Mouse (Mus musculus): ENCODE results near the gene Ints6l.

The Ints6l gene

DNA sequence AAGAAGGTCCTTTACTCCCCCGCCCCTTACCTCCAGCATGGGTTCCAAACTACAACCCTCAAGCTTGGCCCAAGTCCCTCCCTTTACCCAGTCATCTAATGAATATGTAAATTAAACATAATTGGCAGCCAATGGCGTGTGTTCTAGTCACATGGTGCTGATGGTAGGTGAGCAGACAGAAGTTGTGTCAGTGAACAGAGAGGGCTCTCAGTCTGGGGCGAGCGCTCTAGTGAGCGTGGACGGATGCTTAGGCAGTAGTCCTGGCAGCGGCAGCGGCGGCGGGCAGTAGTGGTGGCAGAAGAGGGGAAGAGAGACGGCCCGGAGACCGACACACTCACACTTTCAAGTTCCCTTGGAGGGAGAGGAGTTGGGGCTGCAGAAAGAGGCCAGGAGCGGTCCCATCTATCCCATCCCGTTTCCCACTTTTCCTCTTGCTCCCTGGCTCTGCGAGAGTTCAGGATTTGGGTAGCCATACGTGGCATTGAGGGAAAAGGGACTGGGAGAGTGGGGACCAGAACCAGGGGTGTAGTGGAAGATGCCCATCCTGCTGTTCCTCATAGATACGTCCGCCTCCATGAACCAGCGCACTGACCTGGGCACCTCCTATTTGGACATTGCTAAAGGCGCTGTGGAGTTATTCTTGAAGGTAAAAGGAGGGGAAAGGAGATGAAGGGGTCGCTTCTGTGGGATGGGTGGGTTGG lies at the start of gene Ints6l:
Ints6l (plus strand) TSS at position 187 of the 701 bp plus-strand sequence.
- in situ Hi-C loops (cut with MboI; ENCODE audit: unreplicated experiment in 2 of 2), result no loop called here

DNA sequence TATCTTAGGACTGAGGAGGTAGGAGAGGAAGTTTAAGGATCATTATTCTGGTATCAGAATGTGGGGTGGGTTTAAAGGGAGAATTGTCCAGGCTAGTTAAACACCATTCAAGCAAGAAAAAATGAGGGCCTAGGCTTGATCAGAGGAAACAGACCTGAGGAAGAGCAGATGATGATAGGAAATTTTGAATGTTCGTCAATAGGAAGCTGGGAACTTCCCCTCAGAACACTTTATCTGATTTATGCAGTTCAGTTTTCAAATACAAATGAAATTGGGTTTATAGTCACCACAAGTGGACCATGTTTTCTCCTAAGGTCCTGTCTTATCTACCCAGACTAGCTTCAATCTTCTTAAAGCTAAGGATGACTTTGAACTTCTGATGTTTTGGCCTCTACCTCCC lies 49.2 kb upstream of the Ints6l start:
- in situ Hi-C loops (cut with MboI; ENCODE audit: unreplicated experiment in 2 of 2), result loop anchor here in 1 of 2 experiments (25.0 kb wide), 1 partner anchor 382 kb away; no protein-coding TSS in a partner anchor

DNA sequence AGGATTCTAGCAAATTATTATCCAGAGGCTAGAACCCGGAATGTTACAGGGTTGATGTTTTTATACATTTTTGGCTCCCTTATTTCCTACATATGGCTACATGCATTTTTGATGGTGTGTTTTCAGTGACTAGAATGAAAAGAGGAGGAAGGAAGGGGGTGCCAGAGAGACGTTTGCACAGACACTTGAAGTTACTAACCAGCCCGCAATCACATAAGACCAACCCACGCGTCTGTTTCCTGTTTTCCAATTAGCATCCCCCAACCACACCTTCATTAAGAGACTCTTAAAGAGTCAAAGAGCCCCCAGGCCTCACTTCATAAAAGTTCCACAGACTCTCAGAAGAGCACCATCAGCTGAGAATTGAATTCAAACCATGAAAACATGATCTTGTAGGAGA lies 48.5 kb upstream of the Ints6l start:
- in situ Hi-C loops (cut with MboI; ENCODE audit: unreplicated experiment in 2 of 2), result loop anchor here in 1 of 2 experiments (25.0 kb wide), 1 partner anchor 381 kb away; no protein-coding TSS in a partner anchor

DNA sequence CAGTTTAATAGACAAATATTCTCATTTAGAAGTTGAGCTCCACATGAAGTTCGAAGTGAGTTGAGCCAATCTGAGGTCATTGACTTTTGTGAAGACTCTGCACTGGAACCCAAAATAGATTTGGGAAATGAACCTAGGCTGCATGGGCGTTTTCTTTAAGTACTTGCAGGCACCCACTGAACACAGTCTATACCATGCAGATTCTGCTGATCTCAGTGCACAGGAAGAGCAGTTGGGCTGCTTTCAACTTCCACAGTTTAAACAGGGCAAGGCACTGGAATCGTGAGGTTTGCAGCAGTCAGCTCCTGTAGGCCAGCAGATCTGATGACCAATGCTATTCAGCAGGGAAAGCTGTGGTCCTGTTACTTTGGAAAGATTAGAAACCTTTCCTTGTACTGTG lies 38.4 kb upstream of the Ints6l start:
- in situ Hi-C loops (cut with MboI; ENCODE audit: unreplicated experiment in 2 of 2), result loop anchor here in 1 of 2 experiments (25.0 kb wide), 1 partner anchor 371 kb away; no protein-coding TSS in a partner anchor

DNA sequence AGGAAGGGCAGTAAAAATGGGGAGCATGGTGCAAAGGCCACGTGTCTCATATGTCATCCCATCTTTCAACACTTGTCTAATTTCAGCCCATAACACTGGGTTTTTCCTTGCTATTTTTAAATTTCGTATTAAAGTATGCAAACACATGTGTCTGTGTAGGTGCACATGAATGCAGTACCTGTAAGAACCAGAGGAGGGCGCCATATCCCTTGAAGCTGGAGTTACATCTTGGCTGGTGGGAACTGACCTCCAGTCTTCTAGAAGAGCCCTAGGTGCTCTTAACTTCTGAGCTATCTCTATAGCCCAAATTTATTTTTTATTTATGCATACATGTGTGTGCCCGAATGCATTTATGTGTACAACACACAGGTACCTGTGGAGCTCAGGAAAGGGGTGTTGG lies 37.1 kb upstream of the Ints6l start:
- in situ Hi-C loops (cut with MboI; ENCODE audit: unreplicated experiment in 2 of 2), result loop anchor here in 1 of 2 experiments (25.0 kb wide), 1 partner anchor 370 kb away; no protein-coding TSS in a partner anchor

DNA sequence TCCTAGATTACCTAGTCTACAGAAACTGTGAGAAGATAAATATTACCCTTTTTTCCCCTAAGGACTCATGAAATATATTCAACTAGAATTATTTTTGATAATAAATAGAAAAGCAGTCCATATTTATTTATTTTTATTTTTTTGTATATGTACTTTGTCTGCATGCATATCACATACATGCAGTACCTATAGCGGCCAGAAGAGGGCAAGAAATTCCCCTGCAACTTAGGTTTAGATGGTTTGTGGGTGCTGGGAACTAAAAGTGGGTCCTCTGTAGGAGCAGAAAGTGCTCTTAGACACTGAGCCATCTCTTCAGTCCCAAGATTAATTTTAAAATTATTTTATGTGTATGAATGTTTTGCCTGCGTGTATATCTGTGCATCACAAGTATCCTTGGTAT lies 24.1 kb upstream of the Ints6l start:
- in situ Hi-C loops (cut with MboI; ENCODE audit: unreplicated experiment in 2 of 2), result loop anchor here in 1 of 2 experiments (5.0 kb wide), 1 partner anchor 57 kb away; no protein-coding TSS in a partner anchor

DNA sequence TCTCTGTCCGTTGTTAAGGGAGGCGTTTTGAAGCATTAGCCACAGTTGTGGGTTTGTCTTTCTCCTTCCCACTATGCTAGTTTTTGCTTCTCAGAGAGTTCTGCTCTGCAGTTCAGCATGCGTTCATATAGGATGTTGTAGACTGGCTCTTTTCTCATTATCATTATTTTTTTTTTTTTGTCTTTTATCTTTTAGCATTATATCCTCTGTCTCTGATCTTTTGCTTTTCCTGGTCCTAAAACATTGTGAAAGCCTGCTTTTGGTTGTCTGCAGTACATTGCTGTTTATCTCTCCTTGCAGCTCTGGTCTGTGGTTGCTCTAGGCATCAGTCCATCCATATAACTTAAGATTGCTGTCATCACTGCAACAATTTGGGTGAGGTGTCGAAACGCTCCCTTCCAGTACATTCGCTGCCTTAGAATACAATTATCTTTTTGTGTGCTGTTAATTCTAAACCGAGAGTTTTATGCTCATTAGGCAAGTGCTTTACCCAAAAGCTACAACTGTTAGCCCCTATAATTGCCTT lies 18.8 kb upstream of the Ints6l start:
- in situ Hi-C loops (cut with MboI; ENCODE audit: unreplicated experiment in 2 of 2), result no loop called here

DNA sequence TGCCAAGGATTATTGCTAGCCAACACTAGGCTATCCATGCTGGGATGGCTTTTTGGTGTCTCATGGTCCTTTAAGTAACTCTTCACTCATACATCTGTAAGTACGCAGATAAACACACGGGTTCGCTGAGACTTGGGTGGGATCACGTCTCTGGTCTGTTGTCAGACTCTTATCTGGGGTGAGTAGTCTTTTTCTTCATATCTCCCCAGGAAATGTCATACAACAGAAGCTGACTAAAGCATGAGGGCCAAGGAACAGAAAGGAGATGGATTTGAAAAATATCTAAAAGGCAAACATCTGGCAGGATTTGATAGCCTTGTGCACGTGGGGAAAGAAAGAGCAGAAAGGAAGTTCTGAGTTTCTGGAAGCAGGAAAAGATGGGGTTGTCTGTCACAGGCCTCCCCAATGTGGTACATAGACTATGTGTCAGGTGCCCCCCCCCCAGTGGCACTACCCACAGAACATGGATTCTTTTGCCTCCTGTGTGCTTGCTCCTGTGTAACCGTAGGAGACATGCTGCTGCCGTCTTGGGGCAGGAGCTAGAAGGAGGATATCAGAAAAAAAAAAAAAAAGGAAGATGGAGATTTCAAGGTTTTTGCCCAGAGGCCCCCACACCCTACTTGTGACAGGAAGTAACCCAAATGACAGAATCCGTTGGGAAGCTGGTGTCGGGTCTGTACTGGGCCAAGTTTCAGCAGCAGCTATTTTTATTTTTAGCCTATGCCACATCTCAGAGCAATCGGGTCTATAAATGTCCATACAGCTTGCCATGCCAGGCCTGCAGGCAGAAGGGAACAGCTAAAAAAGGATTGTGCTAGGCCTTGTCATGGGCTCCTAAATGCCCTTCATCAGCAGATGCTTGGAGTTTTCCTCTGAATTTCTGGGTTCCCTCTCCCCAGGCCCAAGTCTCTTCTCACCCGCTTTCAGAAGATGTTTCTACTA lies 7.9 kb upstream of the Ints6l start:
- in situ Hi-C loops (cut with MboI; ENCODE audit: unreplicated experiment in 2 of 2), result no loop called here

DNA sequence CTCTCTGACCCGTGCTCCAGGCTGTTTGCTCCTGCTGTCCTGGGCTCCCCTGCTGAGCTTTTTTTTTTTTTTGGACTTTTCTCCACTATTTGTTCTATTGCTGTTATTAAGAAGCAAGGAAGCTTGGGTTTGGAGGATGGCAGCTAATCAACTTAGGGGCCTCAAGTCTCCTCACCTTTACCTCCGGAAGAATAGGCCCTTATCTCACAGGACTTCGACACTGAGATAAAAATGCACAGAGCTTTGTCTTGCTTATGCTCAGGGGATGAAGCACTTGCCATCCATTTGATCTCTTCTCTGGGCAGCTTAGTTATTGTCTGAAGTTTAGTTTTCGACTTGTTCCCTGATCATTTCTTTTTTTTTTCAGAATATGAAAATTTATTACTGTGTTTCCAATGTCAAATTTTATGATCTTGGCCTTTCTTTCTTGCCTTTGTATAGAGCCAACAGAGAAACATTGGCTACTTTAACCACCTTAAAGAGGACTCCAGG lies 7.1 kb upstream of the Ints6l start, which contains the start of gene Gm2174:
Gm2174 (plus strand) TSS at position 442 of the 492 bp plus-strand sequence.
- in situ Hi-C loops (cut with MboI; ENCODE audit: unreplicated experiment in 2 of 2), result no loop called here

DNA sequence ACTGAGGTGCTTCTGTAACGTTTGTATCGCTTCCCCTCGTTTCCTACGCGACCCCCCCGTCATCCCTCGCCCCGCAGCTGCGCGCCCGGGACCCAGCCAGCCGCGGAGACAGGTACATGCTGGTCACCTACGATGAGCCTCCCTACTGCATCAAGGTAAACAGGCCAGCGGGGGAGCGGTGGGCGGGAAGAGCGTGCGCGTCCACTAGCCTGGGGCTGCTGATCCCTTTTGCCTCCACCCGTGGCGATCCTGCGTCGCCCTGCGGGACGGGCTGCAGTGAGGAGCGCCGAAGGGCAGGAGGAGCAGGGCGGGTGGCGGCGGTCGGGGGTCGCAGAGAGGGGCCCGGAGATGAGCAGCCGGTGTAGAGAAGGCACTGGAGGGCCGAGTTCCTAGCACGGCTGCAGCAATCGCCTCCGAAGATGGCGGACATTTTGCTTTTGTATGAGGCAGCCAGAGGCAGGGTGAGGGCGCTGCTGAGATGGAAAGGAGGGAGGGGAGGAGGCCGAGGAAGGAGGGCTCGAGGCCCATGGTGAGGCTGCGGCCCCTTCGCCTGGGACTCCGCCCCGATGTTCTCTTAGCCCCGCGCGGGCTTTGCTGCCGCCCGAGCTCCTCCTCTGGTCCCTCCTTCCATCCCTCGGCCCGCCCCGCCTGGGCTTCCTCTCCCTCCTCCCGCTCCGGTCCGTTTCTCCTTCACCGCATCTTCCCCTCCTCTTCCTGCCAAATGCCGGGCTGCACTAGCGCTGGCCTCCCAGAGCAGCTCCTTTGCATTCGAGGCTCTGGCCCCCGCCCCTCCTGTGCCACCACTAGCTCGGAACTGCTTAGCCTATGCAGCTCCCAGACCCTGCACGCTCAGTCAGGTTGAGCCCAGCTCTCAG lies 952 bp downstream of the Ints6l start:
- in situ Hi-C loops (cut with MboI; ENCODE audit: unreplicated experiment in 2 of 2), result no loop called here

DNA sequence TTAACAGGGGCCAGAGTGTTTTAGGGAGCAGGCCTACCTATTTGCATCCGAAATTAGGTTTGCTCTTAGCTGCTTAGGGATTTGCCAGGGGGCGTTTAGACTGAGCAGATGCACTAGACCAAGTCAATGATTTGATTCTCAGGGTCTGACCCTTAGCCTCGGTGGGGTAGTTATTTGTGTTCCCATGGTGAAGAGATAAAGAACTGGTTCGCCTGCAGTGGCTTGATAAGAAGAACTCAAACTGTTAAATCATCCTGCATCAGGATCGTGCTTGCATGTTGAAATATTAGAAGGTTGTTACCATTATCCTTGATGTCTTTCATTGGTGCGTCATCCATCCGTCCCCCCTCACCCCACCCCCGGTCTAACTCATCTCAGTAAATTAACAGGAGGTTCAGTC lies 1.7 kb downstream of the Ints6l start:
- in situ Hi-C loops (cut with MboI; ENCODE audit: unreplicated experiment in 2 of 2), result no loop called here

DNA sequence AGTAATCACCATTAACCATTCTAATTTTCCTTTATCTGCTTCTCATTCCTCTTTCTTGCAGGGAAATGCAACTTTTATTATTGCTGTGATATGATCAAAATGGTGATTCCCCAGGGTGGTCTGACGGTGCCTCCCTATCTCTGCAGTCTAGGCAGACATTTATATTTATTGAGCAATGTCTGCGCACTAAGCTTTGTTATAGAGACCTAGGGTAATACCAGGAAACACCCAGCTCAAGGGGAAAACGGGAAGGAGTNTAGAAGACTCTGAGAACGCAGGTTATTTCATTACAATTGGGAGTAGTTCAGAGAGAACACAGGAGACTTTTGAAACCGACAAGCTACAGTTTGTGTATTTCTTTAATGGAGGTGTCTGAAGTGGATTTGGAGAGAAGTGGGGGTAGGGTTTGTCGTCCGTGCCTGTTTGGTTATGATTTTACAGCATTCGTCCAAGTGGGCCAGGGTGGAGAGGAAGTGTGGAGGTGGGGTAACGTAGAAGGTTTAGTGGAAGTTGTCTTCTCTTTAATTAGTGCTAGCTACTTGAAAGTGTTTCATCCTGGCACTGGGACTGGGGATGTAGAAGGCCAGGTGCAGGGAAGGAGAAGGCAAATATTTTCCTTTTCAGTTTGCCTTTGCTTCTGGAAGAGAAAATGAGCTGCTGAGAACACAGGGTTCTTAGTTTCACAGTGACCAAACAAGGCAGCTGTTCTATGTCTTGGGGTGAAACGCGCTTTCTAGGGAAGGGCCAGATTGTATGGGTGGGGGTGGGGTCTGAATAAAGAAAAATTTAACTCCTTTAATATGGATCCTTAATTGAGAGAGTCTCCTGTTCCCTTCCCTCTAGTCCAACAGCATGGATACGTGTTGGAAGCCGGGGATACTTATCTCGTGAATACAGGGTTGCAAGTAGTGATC lies 7.6 kb downstream of the Ints6l start:
- in situ Hi-C loops (cut with MboI; ENCODE audit: unreplicated experiment in 2 of 2), result no loop called here

DNA sequence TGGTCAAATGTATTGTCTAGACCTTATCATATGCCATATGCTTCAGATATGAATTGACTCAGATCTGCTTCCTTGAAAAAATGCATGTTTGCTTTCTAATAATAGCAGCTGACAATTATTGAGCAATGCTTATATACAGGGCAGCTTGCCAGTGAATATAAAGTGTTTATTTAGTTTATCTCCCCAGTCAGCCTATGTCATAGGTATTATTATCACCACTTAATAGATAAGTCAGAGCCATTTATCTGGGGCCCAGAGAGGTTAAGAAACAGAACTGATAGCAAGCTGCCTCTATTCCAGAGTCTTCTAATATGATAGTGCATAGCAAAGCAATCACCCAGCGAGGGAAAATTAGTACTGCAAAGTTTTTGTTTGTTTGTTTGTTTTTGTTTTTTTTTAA lies 10.2 kb downstream of the Ints6l start:
- in situ Hi-C loops (cut with MboI; ENCODE audit: unreplicated experiment in 2 of 2), result no loop called here

DNA sequence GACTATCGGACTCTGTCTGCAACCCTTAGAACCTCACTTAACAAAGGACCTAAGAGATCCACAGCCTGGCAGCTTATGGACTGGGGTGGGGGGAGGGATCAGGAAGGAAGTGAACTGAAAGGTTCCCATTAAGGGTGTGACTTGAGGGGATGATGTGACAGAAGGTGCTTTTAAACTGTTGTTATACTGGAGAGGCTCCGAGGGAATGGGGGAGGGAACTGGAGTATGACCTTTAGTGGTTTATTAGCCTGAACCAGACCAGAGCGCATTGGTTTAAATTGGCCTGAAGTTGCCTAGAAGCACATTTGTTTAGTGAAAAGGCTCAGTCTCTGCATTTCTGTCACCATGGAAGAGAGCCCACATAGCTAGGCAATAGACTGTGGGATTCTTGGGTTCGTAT lies 13.0 kb downstream of the Ints6l start:
- in situ Hi-C loops (cut with MboI; ENCODE audit: unreplicated experiment in 2 of 2), result no loop called here

DNA sequence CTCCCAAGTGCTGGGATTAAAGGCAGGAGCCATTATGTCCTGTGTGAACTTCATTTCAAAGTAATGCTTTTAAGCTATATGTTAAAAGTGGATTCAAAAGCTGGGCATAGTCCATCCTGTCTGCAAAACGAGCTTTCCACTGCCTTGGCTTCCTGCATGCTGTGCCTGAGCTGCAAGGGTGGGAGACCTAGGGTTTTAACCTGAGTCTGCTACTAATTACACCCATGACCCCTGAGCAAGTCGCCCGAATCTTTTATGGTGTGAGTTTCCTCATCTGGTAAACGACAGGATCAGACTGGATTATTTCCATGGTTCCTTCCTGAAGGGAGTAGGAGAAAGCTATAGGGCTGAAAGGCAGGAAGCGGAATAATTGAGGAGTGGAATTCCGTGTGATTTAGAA lies 13.8 kb downstream of the Ints6l start:
- in situ Hi-C loops (cut with MboI; ENCODE audit: unreplicated experiment in 2 of 2), result no loop called here

DNA sequence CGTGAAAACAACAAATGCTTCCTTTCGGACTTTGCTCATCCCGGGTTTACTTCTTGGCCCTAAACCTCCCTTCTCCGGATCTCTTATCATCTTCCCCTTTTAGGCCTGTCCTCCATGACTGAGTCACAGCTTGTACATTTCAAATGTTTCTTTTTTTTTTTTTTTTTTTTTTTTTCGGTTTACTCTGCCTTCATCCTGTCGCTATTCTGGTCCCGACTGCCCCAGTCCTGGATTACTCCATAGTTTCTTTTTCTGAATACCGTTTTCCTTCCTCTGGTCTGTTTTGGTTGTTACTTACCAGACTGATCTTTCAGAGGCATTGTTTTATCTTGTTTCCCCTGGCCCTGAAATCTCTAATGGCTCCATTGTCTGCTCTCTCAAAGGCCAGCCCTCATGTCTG lies 19.4 kb downstream of the Ints6l start:
- in situ Hi-C loops (cut with MboI; ENCODE audit: unreplicated experiment in 2 of 2), result no loop called here

DNA sequence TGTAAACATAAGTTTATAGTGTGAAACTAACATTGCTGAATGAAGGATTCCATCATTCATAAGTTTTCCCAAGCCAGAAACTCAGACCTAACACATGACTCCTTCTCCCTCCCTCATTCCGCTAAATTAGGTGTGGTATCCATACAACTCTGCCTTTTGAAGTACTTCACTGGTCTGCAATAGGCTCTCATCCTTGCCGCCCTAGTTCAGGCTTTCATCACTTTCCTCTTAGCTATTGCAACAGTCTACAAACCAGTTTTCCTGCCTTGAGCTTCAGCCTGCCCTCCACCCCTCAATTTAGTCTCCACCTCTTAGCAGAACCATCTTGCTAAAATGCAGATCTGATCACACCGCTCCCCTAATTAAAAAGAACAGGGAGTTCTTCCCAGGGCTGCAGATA lies 22.9 kb downstream of the Ints6l start:
- in situ Hi-C loops (cut with MboI; ENCODE audit: unreplicated experiment in 2 of 2), result loop anchor here in 1 of 2 experiments (25.0 kb wide), 1 partner anchor 890 kb away; no protein-coding TSS in a partner anchor

DNA sequence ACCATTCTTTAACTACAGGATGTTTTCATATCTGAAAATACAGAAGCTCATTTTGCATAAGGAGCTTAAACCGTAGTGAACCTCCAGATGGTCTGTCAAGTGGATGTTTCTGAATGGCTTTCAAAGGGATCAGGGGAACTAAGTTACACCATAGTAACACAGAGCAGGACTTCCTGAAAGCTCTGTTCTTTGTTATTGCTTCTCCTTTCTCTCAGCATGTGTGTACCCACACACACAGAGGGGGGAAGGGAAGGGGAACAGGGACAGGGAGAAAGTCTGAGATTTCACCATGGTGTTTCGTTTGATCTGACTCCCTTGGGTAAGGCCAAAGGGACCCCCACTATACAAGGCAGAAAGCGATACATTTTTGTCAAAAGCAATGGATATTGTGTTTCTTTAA lies 27.2 kb downstream of the Ints6l start:
- in situ Hi-C loops (cut with MboI; ENCODE audit: unreplicated experiment in 2 of 2), result loop anchor here in 1 of 2 experiments (25.0 kb wide), 1 partner anchor 895 kb away; no protein-coding TSS in a partner anchor

DNA sequence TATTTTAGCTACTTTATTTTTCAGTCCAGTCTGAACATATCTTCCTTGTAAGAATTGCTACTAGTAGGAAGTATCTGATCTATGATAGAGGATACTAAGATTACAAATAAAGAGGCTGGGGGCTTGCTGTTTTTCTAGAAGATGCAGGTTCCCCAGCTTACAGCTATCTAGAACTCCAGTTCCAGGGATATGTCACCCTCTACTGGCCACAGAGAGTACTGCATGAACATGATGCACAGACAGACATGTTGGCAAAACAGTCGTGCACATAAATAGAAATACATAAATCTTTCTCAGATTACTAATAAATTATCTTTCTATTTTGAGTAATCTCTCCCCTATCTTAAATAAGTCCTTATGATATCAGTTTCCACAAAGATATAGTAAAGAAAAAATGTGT lies 35.1 kb downstream of the Ints6l start:
- in situ Hi-C loops (cut with MboI; ENCODE audit: unreplicated experiment in 2 of 2), result loop anchor here (5.0 to 25.0 kb wide), 4 partner anchors 57 to 902 kb away; no protein-coding TSS in a partner anchor
